ENCODE assay signal across 8 mouse cellular contexts in genomic region chr7:24907211-24907748, GRCm38 (mm10). TPM values are rescaled to one million over a fixed set of nuclear protein-coding genes. Genes with fewer than 3 reads are reported as not detected.
DNase-seq lines count a peak whose midpoint lies in the region; ATAC-seq and TF ChIP-seq lines count a peak whose summit lies in the region.

No protein-coding gene starts in this region.

- no peak overlapping the region for H3K27ac ChIP-seq in kidney, postnatal 0 days
- H3K27ac ChIP-seq in embryonic facial prominence, embryonic 11.5 days (replicated peaks; ENCODE audit: low read depth, low read length), result no peak overlapping the region
- H3K27ac ChIP-seq in liver, embryonic 14.5 days, result no peak overlapping the region

- H3K4me1 ChIP-seq in kidney, postnatal 0 days (replicated peaks; ENCODE audit: insufficient read depth, low read length), result peaks cover 11% of the 10 kb centered on the region; the same call in 1 of the 2 replicates
- peaks cover 7% of the 10 kb centered on the region; the same call in 1 of the 2 replicates for H3K4me1 ChIP-seq in embryonic facial prominence, embryonic 11.5 days (ENCODE audit: control insufficient read depth, insufficient read depth, low read length)
- peaks cover 16 to 32% of the 10 kb centered on the region in 2 experiments for H3K4me1 ChIP-seq in liver, embryonic 14.5 days (replicated peaks; ENCODE audit: control insufficient read depth in 2 of 2, insufficient read depth in 2 of 2, low read length in 1 of 2)

- peaks cover 13% of the 10 kb centered on the region for H3K36me3 ChIP-seq in kidney, postnatal 0 days (ENCODE audit: insufficient read depth, low read length)
- no peaks in the 10 kb centered on the region for H3K36me3 ChIP-seq in embryonic facial prominence, embryonic 11.5 days (replicated peaks; ENCODE audit: control insufficient read depth, insufficient read depth, low read depth, low read length)
- no peaks in the 10 kb centered on the region; the same call in 1 of the 2 replicates for H3K36me3 ChIP-seq in liver, embryonic 14.5 days (replicated peaks; ENCODE audit: control insufficient read depth, insufficient read depth, low read depth)
- H3K36me3 ChIP-seq in splenic B cell, adult 2 months (ENCODE audit: control insufficient read depth, insufficient read depth, low read length, poor library complexity, severe bottlenecking), result peaks cover 9% of the 10 kb centered on the region

- no peaks in the 10 kb centered on the region for H3K27me3 ChIP-seq in kidney, postnatal 0 days (ENCODE audit: insufficient read depth, low read length)
- no peaks in the 10 kb centered on the region for H3K27me3 ChIP-seq in embryonic facial prominence, embryonic 11.5 days (ENCODE audit: control insufficient read depth, insufficient read depth, low read length)
- no peaks in the 10 kb centered on the region for H3K27me3 ChIP-seq in liver, embryonic 14.5 days (ENCODE audit: control insufficient read depth, insufficient read depth, low read length)
- no peaks in the 10 kb centered on the region for H3K27me3 ChIP-seq in splenic B cell, adult 2 months (ENCODE audit: control insufficient read depth, insufficient read depth, low read length, poor library complexity, severe bottlenecking)

- peak overlapping the region; percentile 15; the same call in 1 of the 2 replicates for H3K4me2 ChIP-seq in kidney, postnatal 0 days (ENCODE audit: low read length)
- H3K4me2 ChIP-seq in embryonic facial prominence, embryonic 11.5 days (ENCODE audit: low read depth, low read length), result peak overlapping the region; percentile 8; the same call in 1 of the 2 replicates
- H3K4me2 ChIP-seq in liver, embryonic 14.5 days (ENCODE audit: low read depth), result peak overlapping the region; percentile 38; the same call in 1 of the 2 replicates

- no peak for ATAC-seq in kidney, postnatal 0 days (replicated peaks; ENCODE audit: low FRiP score, low read depth)
- no peak for ATAC-seq in embryonic facial prominence, embryonic 11.5 days (replicated peaks; ENCODE audit: insufficient number of reproducible peaks, low FRiP score, low TSS enrichment, low read depth)
- no peak for ATAC-seq in liver, embryonic 14.5 days (ENCODE audit: insufficient read depth)

- no peak for TF ChIP-seq EP300 in liver, embryonic 14.5 days (IDR thresholded peaks at IDR 0.05; ENCODE audit: low read depth)

- no peak for DNase-seq in kidney, postnatal 0 days (ENCODE audit: low spot score)
- no peak for DNase-seq in kidney, postnatal 36 days
- peak; percentile 64 for DNase-seq in embryonic facial prominence, embryonic 11.5 days (ENCODE audit: low spot score)
- no peak for DNase-seq in liver, embryonic 14.5 days (ENCODE audit: low read depth in 3 of 3, low spot score in 3 of 3)
- peak; percentile 67 for DNase-seq in splenic B cell, adult 2 months (ENCODE audit: low read depth, low spot score)
- no peak for DNase-seq in right cerebral cortex, postnatal 25 days
- no peak for DNase-seq in cerebellum, postnatal 36 days
- DNase-seq in layer of hippocampus, adult 18-20 months (ENCODE audit: low spot score in 2 of 2), result no peak

- 34% methylated on average over 13 of the region's 13 CpGs for WGBS in kidney, postnatal 0 days
- WGBS in embryonic facial prominence, embryonic 11.5 days, result 13% methylated on average over 13 of the region's 13 CpGs
- 33% methylated on average over 13 of the region's 13 CpGs for WGBS in liver, embryonic 14.5 days (ENCODE audit: insufficient replicate concordance)

- H3K4me3 ChIP-seq in kidney, postnatal 0 days (replicated peaks; ENCODE audit: low read depth, low read length), result no peak overlapping the region
- H3K4me3 ChIP-seq in embryonic facial prominence, embryonic 11.5 days (ENCODE audit: low read depth, low read length), result peak overlapping the region; percentile 2; the same call in 1 of the 2 replicates
- H3K4me3 ChIP-seq in liver, embryonic 14.5 days (ENCODE audit: insufficient read depth in 1 of 2, low read depth in 2 of 2, low read length in 2 of 2), result no peak overlapping the region

- H3K9ac ChIP-seq in kidney, postnatal 0 days (ENCODE audit: low read depth, low read length), result 0 out of 2 replicates have a peak overlapping the region, but pooled peaks have one; percentile 8
- peak overlapping the region; percentile 52 for H3K9ac ChIP-seq in embryonic facial prominence, embryonic 11.5 days (replicated peaks; ENCODE audit: low read length)
- H3K9ac ChIP-seq in liver, embryonic 14.5 days (replicated peaks), result no peak overlapping the region

- TF ChIP-seq CTCF in kidney, postnatal 0 days (IDR thresholded peaks at IDR 0.05; ENCODE audit: low read depth), result peak; percentile 25; the same call in 1 of the 2 replicates
- no peak for TF ChIP-seq CTCF in liver, embryonic 14.5 days (IDR thresholded peaks at IDR 0.05; ENCODE audit: low read depth)

- H3K9me3 ChIP-seq in kidney, postnatal 0 days (replicated peaks; ENCODE audit: low read length), result no peaks in the 10 kb centered on the region
- H3K9me3 ChIP-seq in embryonic facial prominence, embryonic 11.5 days (replicated peaks; ENCODE audit: control insufficient read depth, low read length), result no peaks in the 10 kb centered on the region
- no peaks in the 10 kb centered on the region for H3K9me3 ChIP-seq in liver, embryonic 14.5 days (ENCODE audit: control insufficient read depth, low read length)

RNA-seq across cellular contexts. Expression of gene Arhgef1, which starts 4.6 kb away (rescaled TPM):
- 63.6 and 66.1 TPM in 2 replicates for polyA plus RNA-seq in kidney, postnatal 0 days (2015; fragmentation: Nextera tagmentation; extraction: Ambion mirVana)
- polyA plus RNA-seq in embryonic facial prominence, embryonic 11.5 days (2014; fragmentation: Nextera tagmentation; extraction: Ambion mirVana), result 43.0 and 47.1 TPM in 2 replicates
- 44.2 and 44.3 TPM in 2 replicates for polyA plus RNA-seq in liver, embryonic 14.5 days (2012; rRNA removed)
- polyA plus RNA-seq in liver, embryonic 14.5 days (2014; fragmentation: Nextera tagmentation; extraction: Ambion mirVana), result 28.7 and 31.1 TPM in 2 replicates
- 10 to 100 TPM; 74.7 to 80.8 TPM for total RNA-seq in layer of hippocampus, adult 18-20 months (2021)

RNA-seq across cellular contexts. Expression of gene Cd79a, which starts 10.1 kb away (rescaled TPM):
- 1.7 and 2.7 TPM in 2 replicates for polyA plus RNA-seq in kidney, postnatal 0 days (2015; fragmentation: Nextera tagmentation; extraction: Ambion mirVana)
- polyA plus RNA-seq in embryonic facial prominence, embryonic 11.5 days (2014; fragmentation: Nextera tagmentation; extraction: Ambion mirVana), result 0.20 and 0.28 TPM in 2 replicates
- polyA plus RNA-seq in liver, embryonic 14.5 days (2012; rRNA removed), result 0.81 and 1.0 TPM in 2 replicates
- polyA plus RNA-seq in liver, embryonic 14.5 days (2014; fragmentation: Nextera tagmentation; extraction: Ambion mirVana), result 1.4 and 2.0 TPM in 2 replicates
- total RNA-seq in layer of hippocampus, adult 18-20 months (2021), result under 1 TPM in 1 of 2 experiments, not detected in 1; 0.22 TPM

RNA-seq across cellular contexts. Expression of gene Rps19, which starts 23.1 kb away (rescaled TPM):
- 2,933 and 3,330 TPM in 2 replicates for polyA plus RNA-seq in kidney, postnatal 0 days (2015; fragmentation: Nextera tagmentation; extraction: Ambion mirVana)
- polyA plus RNA-seq in embryonic facial prominence, embryonic 11.5 days (2014; fragmentation: Nextera tagmentation; extraction: Ambion mirVana), result 2,121 and 2,269 TPM in 2 replicates
- polyA plus RNA-seq in liver, embryonic 14.5 days (2012; rRNA removed), result 418 and 615 TPM in 2 replicates
- polyA plus RNA-seq in liver, embryonic 14.5 days (2014; fragmentation: Nextera tagmentation; extraction: Ambion mirVana), result 1,649 and 1,654 TPM in 2 replicates
- total RNA-seq in layer of hippocampus, adult 18-20 months (2021), result 100 to 1,000 TPM; 556 to 616 TPM

RNA-seq across cellular contexts. Expression of gene Gm4881, which starts 37.0 kb away (rescaled TPM):
- polyA plus RNA-seq in kidney, postnatal 0 days (2015; fragmentation: Nextera tagmentation; extraction: Ambion mirVana), result not detected in 2 replicates
- 0.36 and 0.79 TPM in 2 replicates for polyA plus RNA-seq in embryonic facial prominence, embryonic 11.5 days (2014; fragmentation: Nextera tagmentation; extraction: Ambion mirVana)
- not detected in 2 replicates for polyA plus RNA-seq in liver, embryonic 14.5 days (2012; rRNA removed)
- not detected in 2 replicates for polyA plus RNA-seq in liver, embryonic 14.5 days (2014; fragmentation: Nextera tagmentation; extraction: Ambion mirVana)
- not detected for total RNA-seq in layer of hippocampus, adult 18-20 months (2021)

RNA-seq across cellular contexts. Expression of gene Dmrtc2, which starts 37.4 kb away (rescaled TPM):
- polyA plus RNA-seq in kidney, postnatal 0 days (2015; fragmentation: Nextera tagmentation; extraction: Ambion mirVana), result 0.12 and 0.19 TPM in 2 replicates
- not detected in 2 replicates for polyA plus RNA-seq in embryonic facial prominence, embryonic 11.5 days (2014; fragmentation: Nextera tagmentation; extraction: Ambion mirVana)
- not detected in 2 replicates for polyA plus RNA-seq in liver, embryonic 14.5 days (2012; rRNA removed)
- polyA plus RNA-seq in liver, embryonic 14.5 days (2014; fragmentation: Nextera tagmentation; extraction: Ambion mirVana), result not detected in 2 replicates
- total RNA-seq in layer of hippocampus, adult 18-20 months (2021), result not detected

Comparison
In these comparisons a context has a peak if more than half of its experiments do, and no peak if none do; other contexts are left out.
1. DNase-seq: peak in embryonic facial prominence, embryonic 11.5 days (single experiment) and splenic B cell, adult 2 months (single experiment); none in kidney, postnatal 0 days (single experiment), kidney, postnatal 36 days (0 of 2), liver, embryonic 14.5 days (0 of 3), right cerebral cortex, postnatal 25 days (single experiment), cerebellum, postnatal 36 days (0 of 2) and layer of hippocampus, adult 18-20 months (0 of 2).
2. Peak in every context shown above with its lines, with median percentiles within 50 percentile points of each other: H3K4me2 ChIP-seq.